Mouse (Mus musculus) intestine, postnatal 0 days (tissue): Measurements from ENCODE around the gene Plcb4. TPM values are rescaled to one million over a fixed set of nuclear protein-coding genes. Genes with fewer than 3 reads are reported as not detected.

Experiments
- ATAC-seq: fragments of 200-750 bp; cut with Nextera tagmentation; 2 replicates; pipeline ENCODE4 v1.8.0; 2017; ENCODE audit warnings: mild to moderate bottlenecking, moderate TSS enrichment, moderate library complexity
- H3K27ac ChIP-seq: fragments of 300-500 bp; sonication (generic); 2 replicates; pipeline ENCODE4 v1.5.1; 2014; ENCODE audit warnings: mild to moderate bottlenecking, low read depth, low read length, moderate library complexity
- H3K27me3 ChIP-seq: fragments of 300-500 bp; sonication (generic); replicated peaks from 2 replicates; pipeline ENCODE4 v1.6.1; 2014; ENCODE audit warnings: low read length, mixed read lengths; ENCODE audit not compliant: control insufficient read depth, insufficient read depth
- H3K36me3 ChIP-seq: fragments of 300-500 bp; sonication (generic); 2 replicates; pipeline ENCODE4 v1.6.1; 2014; ENCODE audit warnings: mild to moderate bottlenecking, moderate library complexity; ENCODE audit not compliant: control insufficient read depth, insufficient read depth
- H3K4me1 ChIP-seq: fragments of 300-500 bp; sonication (generic); replicated peaks from 2 replicates; pipeline ENCODE4 v1.6.1; 2014; ENCODE audit warnings: antibody characterized with exemption, low read length, mixed read lengths; ENCODE audit not compliant: control insufficient read depth, insufficient read depth
- H3K4me2 ChIP-seq: fragments of 300-500 bp; sonication (generic); replicated peaks from 2 replicates; pipeline ENCODE4 v1.6.1; 2014; ENCODE audit warnings: low read depth, mild to moderate bottlenecking, moderate library complexity
- H3K4me3 ChIP-seq: fragments of 300-500 bp; sonication (generic); 2 replicates; pipeline ENCODE4 v1.5.1; 2014; ENCODE audit warnings: low read depth, low read length
- H3K9ac ChIP-seq: fragments of 300-500 bp; sonication (generic); 2 replicates; pipeline ENCODE4 v1.6.1; 2014; ENCODE audit warnings: mild to moderate bottlenecking, low read depth, low read length
- H3K9me3 ChIP-seq: fragments of 300-500 bp; sonication (generic); 2 replicates; pipeline ENCODE4 v1.6.1; 2016; ENCODE audit warnings: mixed run types; ENCODE audit not compliant: control insufficient read depth
- CTCF ChIP-seq: sonication (generic); IDR thresholded peaks from 2 replicates; pipeline ENCODE4 v1.5.1; 2016; ENCODE audit warnings: low read depth, mild to moderate bottlenecking, control low read depth, antibody characterized with exemption, moderate library complexity
- WGBS: fragments of 180-500 bp; shearing (Covaris S2); extraction: QIAGEN DNeasy Blood & Tissue Kit; methylation state at CpG from one replicate; pipeline ENCODE4 v1.1.7; 2014; 5-methylcytosine and 5-hydroxymethylcytosine counted together
- polyA plus RNA-seq: library from polyadenylated mRNA; unstranded; fragments of >200 nt; fragmentation: Nextera tagmentation; extraction: Ambion mirVana; gene quantifications from 2 replicates; pipeline ENCODE4 v1.2.1, GENCODE M21; 2015

The Plcb4 gene
- polyA plus RNA-seq, 1 experiment from 2014 or later = 5.5 TPM

DNA sequence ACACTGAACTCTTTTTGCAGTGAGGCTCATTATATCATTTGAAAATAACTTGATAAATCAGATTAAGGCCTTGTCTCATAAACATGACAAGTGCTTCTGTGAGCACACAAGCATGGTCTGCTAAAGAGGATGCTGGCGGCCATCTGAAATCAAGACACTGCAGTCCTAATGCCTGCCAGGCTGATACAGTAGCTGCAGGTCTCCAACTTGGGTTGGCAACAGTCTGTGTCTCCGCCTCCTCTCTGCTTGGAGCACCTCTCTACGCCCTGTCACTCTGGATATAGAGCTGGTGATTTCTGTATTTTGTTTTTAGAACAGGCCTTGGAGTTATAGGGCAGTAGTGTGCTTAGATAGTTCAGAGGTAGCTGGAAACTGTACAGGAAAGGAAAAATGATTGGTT is 188.1 kb downstream of the Plcb4 start:
- WGBS = 90% methylated on average over 3 of the region's 3 CpGs
- H3K9me3 ChIP-seq = no peaks in the 10 kb centered on the region
- no peaks in the 10 kb centered on the region for H3K27me3 ChIP-seq
- H3K9ac ChIP-seq = no peak overlapping the region
- H3K4me1 ChIP-seq = no peaks in the 10 kb centered on the region
- no peak overlapping the region for H3K27ac ChIP-seq
- H3K36me3 ChIP-seq = no peaks in the 10 kb centered on the region
- no peak for ATAC-seq
- no peak for TF ChIP-seq CTCF
- H3K4me2 ChIP-seq = no peak overlapping the region
- H3K4me3 ChIP-seq = no peak overlapping the region

GRCm38 (mm10) chr2:135847738-135848137 is 188.9 kb downstream of the Plcb4 start:
- TF ChIP-seq CTCF = no peak
- Histone ChIP-seq H3K27me3 (no peaks in the 10 kb centered on the region), H3K4me3 (no peak overlapping the region), H3K36me3 (no peaks in the 10 kb centered on the region), H3K4me2 (no peak overlapping the region), H3K9ac (no peak overlapping the region), H3K9me3 (no peaks in the 10 kb centered on the region), H3K4me1 (no peaks in the 10 kb centered on the region), H3K27ac (no peak overlapping the region)
- no peak for ATAC-seq
- 89% methylated on average over 6 of the region's 6 CpGs for WGBS

- H3K4me2 ChIP-seq = no peak overlapping the region
- H3K36me3 ChIP-seq = no peaks in the 10 kb centered on the region
- no peaks in the 10 kb centered on the region for H3K4me1 ChIP-seq
- no peak overlapping the region for H3K27ac ChIP-seq
- ATAC-seq = no peak
- 73% methylated on average over 4 of the region's 4 CpGs for WGBS
- no peak overlapping the region for H3K4me3 ChIP-seq
- no peaks in the 10 kb centered on the region for H3K9me3 ChIP-seq
- TF ChIP-seq CTCF = no peak
- no peak overlapping the region for H3K9ac ChIP-seq
- no peaks in the 10 kb centered on the region for H3K27me3 ChIP-seq
Observed at GRCm38 (mm10) chr2:135848169-135848568, 189.4 kb downstream of the Plcb4 start.

DNA sequence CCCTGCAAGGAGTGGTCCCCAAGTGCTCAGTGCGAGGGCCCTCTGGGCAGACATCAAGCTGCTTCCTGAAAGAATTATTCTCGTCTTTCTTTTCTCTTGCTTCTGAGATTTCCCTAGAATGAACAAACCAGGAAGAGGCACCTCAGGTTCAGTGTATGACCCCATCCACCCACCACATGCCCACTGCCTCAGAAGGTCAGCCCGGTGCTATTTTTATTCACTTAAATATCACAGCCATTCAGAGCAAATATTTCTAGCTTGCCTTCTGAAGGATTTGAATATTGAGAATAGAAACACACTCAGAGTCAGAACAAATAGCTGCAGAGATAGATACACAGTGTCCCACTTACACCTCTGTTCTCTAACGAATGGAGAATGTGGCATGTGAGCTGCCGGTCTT is 193.2 kb downstream of the Plcb4 start:
- H3K9ac ChIP-seq = no peak overlapping the region
- 85% methylated on average over 5 of the region's 5 CpGs for WGBS
- no peak for ATAC-seq

DNA sequence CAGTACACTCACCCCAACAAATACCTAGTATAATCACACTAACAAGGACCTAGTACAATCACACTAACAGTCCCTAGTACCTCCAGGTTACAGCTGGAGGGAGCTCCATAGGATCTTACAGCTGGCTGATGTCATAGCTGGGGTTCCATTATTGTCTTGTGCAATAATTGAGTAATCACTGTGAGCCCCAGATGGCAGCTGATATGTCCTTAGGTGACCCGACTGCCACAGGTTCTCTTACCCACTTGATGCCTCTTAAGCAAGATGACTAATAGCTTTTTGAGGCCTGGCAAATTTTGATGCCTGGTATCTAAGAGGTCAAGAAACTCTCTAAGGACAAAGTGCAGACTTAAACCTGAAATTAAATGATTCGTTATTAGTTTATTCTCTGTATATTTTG is 194.3 kb downstream of the Plcb4 start:
- TF ChIP-seq CTCF = no peak
- no peak for ATAC-seq
- no peak overlapping the region for H3K27ac ChIP-seq
- H3K9me3 ChIP-seq = no peaks in the 10 kb centered on the region
- no peak overlapping the region for H3K4me2 ChIP-seq
- H3K9ac ChIP-seq = no peak overlapping the region
- H3K36me3 ChIP-seq = no peaks in the 10 kb centered on the region
- no peaks in the 10 kb centered on the region for H3K27me3 ChIP-seq
- no peaks in the 10 kb centered on the region for H3K4me1 ChIP-seq
- H3K4me3 ChIP-seq = no peak overlapping the region
- 73% methylated on average over 2 of the region's 2 CpGs for WGBS

More for the DNA sequence above, 193.2 kb downstream of the Plcb4 start:
- Histone ChIP-seq H3K27ac (no peak overlapping the region; the same call in 1 of the 2 replicates), H3K4me3 (no peak overlapping the region), H3K4me1 (no peaks in the 10 kb centered on the region), H3K27me3 (no peaks in the 10 kb centered on the region), H3K36me3 (no peaks in the 10 kb centered on the region), H3K4me2 (no peak overlapping the region), H3K9me3 (no peaks in the 10 kb centered on the region)
- TF ChIP-seq CTCF = no peak

GRCm38 (mm10) chr2:135854059-135854458 is 195.2 kb downstream of the Plcb4 start:
- Histone ChIP-seq H3K27me3 (no peaks in the 10 kb centered on the region), H3K4me1 (no peaks in the 10 kb centered on the region), H3K4me2 (no peak overlapping the region), H3K9ac (no peak overlapping the region), H3K36me3 (no peaks in the 10 kb centered on the region), H3K9me3 (no peaks in the 10 kb centered on the region), H3K4me3 (no peak overlapping the region), H3K27ac (no peak overlapping the region)
- no peak for ATAC-seq
- no peak for TF ChIP-seq CTCF
- 85% methylated on average over 2 of the region's 2 CpGs for WGBS

DNA sequence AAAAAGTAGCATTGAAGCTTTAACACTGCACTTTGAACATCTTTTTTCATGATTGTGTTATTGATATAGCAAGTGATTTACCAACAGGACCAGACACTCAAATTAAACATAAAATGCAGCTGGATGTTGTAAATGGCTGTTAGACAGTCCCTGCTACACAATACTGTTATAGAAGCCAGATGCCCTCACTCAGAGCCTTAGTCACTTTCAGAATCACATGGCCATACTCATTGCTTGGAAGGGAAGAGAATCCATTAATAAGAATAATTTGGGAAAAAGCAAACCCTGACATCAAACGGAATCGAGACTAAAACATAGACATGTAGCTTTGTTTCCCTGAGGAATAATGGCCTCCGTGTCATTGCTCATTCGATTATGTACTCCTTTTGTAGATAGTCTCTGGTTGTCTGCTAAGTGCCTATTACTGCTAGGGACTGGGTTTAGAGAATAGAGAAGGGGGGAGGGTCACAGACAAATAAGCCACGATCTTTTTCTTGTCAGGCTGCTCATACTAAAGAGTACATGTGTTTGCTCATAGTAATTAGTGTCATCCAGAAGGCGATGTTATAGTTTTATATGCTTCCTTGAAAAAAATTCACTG is 197.2 kb downstream of the Plcb4 start:
- Histone ChIP-seq H3K27me3 (no peaks in the 10 kb centered on the region), H3K4me3 (no peak overlapping the region), H3K4me2 (no peak overlapping the region), H3K4me1 (no peaks in the 10 kb centered on the region), H3K27ac (no peak overlapping the region), H3K9me3 (no peaks in the 10 kb centered on the region), H3K36me3 (no peaks in the 10 kb centered on the region), H3K9ac (no peak overlapping the region)
- no peak for TF ChIP-seq CTCF
- no peak for ATAC-seq
- 54% methylated on average over 6 of the region's 6 CpGs for WGBS
